Mouse (Mus musculus) liver, postnatal 0 days (tissue): ENCODE measurements at regions not wholly inside any gene's neighbourhood (a gene's known extent, or its start where the extent isn't known, plus 50 kb on each side); places are given as distances from the start of the nearest gene placed in this dataset.

Experiments used
- CTCF ChIP-seq: sonication (generic); IDR thresholded peaks from 2 replicates; pipeline ENCODE4 v1.5.1; 2016; ENCODE audit warnings: antibody characterized with exemption, low read depth
- EP300 ChIP-seq: IDR thresholded peaks from 2 replicates; pipeline ENCODE4 v1.6.1; 2016; ENCODE audit warnings: antibody characterized with exemption, low read depth, mild to moderate bottlenecking

- TF ChIP-seq CTCF (no peak), EP300 (no peak)
These were observed 54.9 kb upstream of the Raph1 start for GRCm38 (mm10) chr1:60621770-60622169.
